Mouse (Mus musculus): ENCODE measurements around the gene Lmf2. TPM values are rescaled to one million over a fixed set of nuclear protein-coding genes. Genes with fewer than 3 reads are reported as not detected.

The Lmf2 gene
- polyA plus RNA-seq, 1 experiment from 2014 or later, result 33.0 TPM

- no peaks in the 10 kb centered on the region for H3K4me1 ChIP-seq (ENCODE audit: control insufficient read depth, insufficient read depth, low read depth, low read length)
- WGBS, result 86% methylated on average over 17 of the region's 17 CpGs
- H3K4me3 ChIP-seq (ENCODE audit: low read length), result no peak overlapping the region
- no peak overlapping the region for H3K27ac ChIP-seq (ENCODE audit: low read depth, low read length)
- H3K4me2 ChIP-seq (ENCODE audit: low read length), result no peak overlapping the region
- H3K36me3 ChIP-seq (ENCODE audit: control insufficient read depth, insufficient read depth, low read length), result no peaks in the 10 kb centered on the region
- H3K9ac ChIP-seq (ENCODE audit: low read depth, low read length), result no peak overlapping the region
- no peaks in the 10 kb centered on the region for H3K9me3 ChIP-seq (ENCODE audit: control insufficient read depth, low read length)
- H3K27me3 ChIP-seq (replicated peaks; ENCODE audit: control insufficient read depth, insufficient read depth, low read length), result no peaks in the 10 kb centered on the region
- no peak for ATAC-seq
Observed at GRCm38 (mm10) chr15:89334774-89335537, 20.5 kb downstream of the Lmf2 start.

- Histone ChIP-seq H3K9me3 (ENCODE audit: control insufficient read depth, low read length) (no peaks in the 10 kb centered on the region), H3K9ac (ENCODE audit: low read depth, low read length) (no peak within 1 kb of the TSS), H3K27me3 (replicated peaks; ENCODE audit: control insufficient read depth, insufficient read depth, low read length) (no peaks in the 10 kb centered on the region), H3K27ac (ENCODE audit: low read depth, low read length) (no peak within 1 kb of the TSS), H3K36me3 (ENCODE audit: control insufficient read depth, insufficient read depth, low read length) (no peaks in the 10 kb centered on the region), H3K4me1 (ENCODE audit: control insufficient read depth, insufficient read depth, low read depth, low read length) (no peaks in the 10 kb centered on the region), H3K4me2 (ENCODE audit: low read length) (no peak within 1 kb of the TSS), H3K4me3 (ENCODE audit: low read length) (no peak within 1 kb of the TSS)
- no peak for ATAC-seq
- WGBS, result 91% methylated on average over 7 of the region's 7 CpGs
Observed at GRCm38 (mm10) chr15:89334271-89334670, 21.2 kb downstream of the Lmf2 start, which contains the start of gene Miox. Gene Miox, plus strand, starts transcription at chr15:89334398.

- no peak overlapping the region for H3K4me2 ChIP-seq (ENCODE audit: low read length)
- no peak overlapping the region for H3K27ac ChIP-seq (ENCODE audit: low read depth, low read length)
- H3K27me3 ChIP-seq (replicated peaks; ENCODE audit: control insufficient read depth, insufficient read depth, low read length), result 0 out of 2 replicates have a peak, but pooled peaks cover 2% of the 10 kb centered on the region
- no peaks in the 10 kb centered on the region for H3K36me3 ChIP-seq (ENCODE audit: control insufficient read depth, insufficient read depth, low read length)
- H3K9me3 ChIP-seq (ENCODE audit: control insufficient read depth, low read length), result no peaks in the 10 kb centered on the region
- no peak for ATAC-seq
- WGBS, result 66% methylated on average over 5 of the region's 5 CpGs
- H3K9ac ChIP-seq (ENCODE audit: low read depth, low read length), result no peak overlapping the region
- no peak overlapping the region for H3K4me3 ChIP-seq (ENCODE audit: low read length)
- H3K4me1 ChIP-seq (ENCODE audit: control insufficient read depth, insufficient read depth, low read depth, low read length), result no peaks in the 10 kb centered on the region
Observed at GRCm38 (mm10) chr15:89326441-89326840, 29.0 kb downstream of the Lmf2 start.

GRCm38 (mm10) chr15:89323656-89324055, 31.8 kb downstream of the Lmf2 start:
- no peak overlapping the region for H3K4me3 ChIP-seq (ENCODE audit: low read length)
- no peaks in the 10 kb centered on the region for H3K36me3 ChIP-seq (ENCODE audit: control insufficient read depth, insufficient read depth, low read length)
- H3K27ac ChIP-seq (ENCODE audit: low read depth, low read length), result no peak overlapping the region
- ATAC-seq, result no peak
- WGBS, result 90% methylated on average over 4 of the region's 4 CpGs
- H3K27me3 ChIP-seq (replicated peaks; ENCODE audit: control insufficient read depth, insufficient read depth, low read length), result 0 out of 2 replicates have a peak, but pooled peaks cover 2% of the 10 kb centered on the region
- H3K4me1 ChIP-seq (ENCODE audit: control insufficient read depth, insufficient read depth, low read depth, low read length), result no peaks in the 10 kb centered on the region
- no peaks in the 10 kb centered on the region for H3K9me3 ChIP-seq (ENCODE audit: control insufficient read depth, low read length)
- no peak overlapping the region for H3K9ac ChIP-seq (ENCODE audit: low read depth, low read length)
- H3K4me2 ChIP-seq (ENCODE audit: low read length), result no peak overlapping the region

- Histone ChIP-seq H3K36me3 (ENCODE audit: control insufficient read depth, insufficient read depth, low read length) (no peaks in the 10 kb centered on the region), H3K4me3 (ENCODE audit: low read length) (no peak within 1 kb of the TSS), H3K4me1 (ENCODE audit: control insufficient read depth, insufficient read depth, low read depth, low read length) (no peaks in the 10 kb centered on the region), H3K4me2 (ENCODE audit: low read length) (peak within 1 kb of the TSS; percentile 31), H3K27me3 (replicated peaks; ENCODE audit: control insufficient read depth, insufficient read depth, low read length) (0 out of 2 replicates have a peak, but pooled peaks cover 2% of the 10 kb centered on the region), H3K9me3 (ENCODE audit: control insufficient read depth, low read length) (no peaks in the 10 kb centered on the region), H3K9ac (ENCODE audit: low read depth, low read length) (no peak within 1 kb of the TSS), H3K27ac (ENCODE audit: low read depth, low read length) (no peak within 1 kb of the TSS)
- ATAC-seq, result no peak
- 10% methylated on average over 26 of the region's 26 CpGs for WGBS
Observed at GRCm38 (mm10) chr15:89322670-89323522, 32.6 kb downstream of the Lmf2 start, which contains the start of gene Adm2. Gene Adm2, plus strand, starts transcription at chr15:89322720.

GRCm38 (mm10) chr15:89321264-89321663, 34.2 kb downstream of the Lmf2 start:
- Histone ChIP-seq H3K9ac (ENCODE audit: low read depth, low read length) (no peak overlapping the region), H3K4me3 (ENCODE audit: low read length) (no peak overlapping the region), H3K4me1 (ENCODE audit: control insufficient read depth, insufficient read depth, low read depth, low read length) (no peaks in the 10 kb centered on the region), H3K27me3 (replicated peaks; ENCODE audit: control insufficient read depth, insufficient read depth, low read length) (0 out of 2 replicates have a peak, but pooled peaks cover 2% of the 10 kb centered on the region), H3K27ac (ENCODE audit: low read depth, low read length) (no peak overlapping the region), H3K36me3 (ENCODE audit: control insufficient read depth, insufficient read depth, low read length) (no peaks in the 10 kb centered on the region), H3K4me2 (ENCODE audit: low read length) (no peak overlapping the region), H3K9me3 (ENCODE audit: control insufficient read depth, low read length) (no peaks in the 10 kb centered on the region)
- ATAC-seq, result no peak
- WGBS, result 85% methylated on average over 8 of the region's 8 CpGs

GRCm38 (mm10) chr15:89316146-89316545, 39.3 kb downstream of the Lmf2 start:
- H3K4me1 ChIP-seq (ENCODE audit: control insufficient read depth, insufficient read depth, low read depth, low read length), result peaks cover 23% of the 10 kb centered on the region
- WGBS, result 65% methylated on average over 11 of the region's 11 CpGs
- H3K9ac ChIP-seq (ENCODE audit: low read depth, low read length), result no peak overlapping the region
- no peaks in the 10 kb centered on the region for H3K9me3 ChIP-seq (ENCODE audit: control insufficient read depth, low read length)
- no peak overlapping the region for H3K27ac ChIP-seq (ENCODE audit: low read depth, low read length)
- no peaks in the 10 kb centered on the region for H3K36me3 ChIP-seq (ENCODE audit: control insufficient read depth, insufficient read depth, low read length)
- no peak for ATAC-seq
- H3K4me2 ChIP-seq (ENCODE audit: low read length), result no peak overlapping the region
- no peak overlapping the region for H3K4me3 ChIP-seq (ENCODE audit: low read length)
- no peaks in the 10 kb centered on the region for H3K27me3 ChIP-seq (replicated peaks; ENCODE audit: control insufficient read depth, insufficient read depth, low read length)

GRCm38 (mm10) chr15:89315190-89315731, 40.2 kb downstream of the Lmf2 start, which contains the start of gene Sbf1:
Gene Sbf1, minus strand, starts transcription at chr15:89315311.
- under 1% methylated on average over 37 of the region's 37 CpGs for WGBS
- Histone ChIP-seq H3K9ac (ENCODE audit: low read depth, low read length) (peak within 1 kb of the TSS; percentile 93), H3K4me3 (ENCODE audit: low read length) (peak within 1 kb of the TSS; percentile 84), H3K4me1 (ENCODE audit: control insufficient read depth, insufficient read depth, low read depth, low read length) (peaks cover 27% of the 10 kb centered on the region), H3K27me3 (replicated peaks; ENCODE audit: control insufficient read depth, insufficient read depth, low read length) (no peaks in the 10 kb centered on the region), H3K9me3 (ENCODE audit: control insufficient read depth, low read length) (no peaks in the 10 kb centered on the region), H3K36me3 (ENCODE audit: control insufficient read depth, insufficient read depth, low read length) (no peaks in the 10 kb centered on the region), H3K4me2 (ENCODE audit: low read length) (peak within 1 kb of the TSS; percentile 93), H3K27ac (ENCODE audit: low read depth, low read length) (peak within 1 kb of the TSS; percentile 79)
- peak; percentile 100 for ATAC-seq

Measured in hindbrain, embryonic 16.5 days (tissue).